Mouse (Mus musculus): ENCODE data around the gene Pcnx.

DNA sequence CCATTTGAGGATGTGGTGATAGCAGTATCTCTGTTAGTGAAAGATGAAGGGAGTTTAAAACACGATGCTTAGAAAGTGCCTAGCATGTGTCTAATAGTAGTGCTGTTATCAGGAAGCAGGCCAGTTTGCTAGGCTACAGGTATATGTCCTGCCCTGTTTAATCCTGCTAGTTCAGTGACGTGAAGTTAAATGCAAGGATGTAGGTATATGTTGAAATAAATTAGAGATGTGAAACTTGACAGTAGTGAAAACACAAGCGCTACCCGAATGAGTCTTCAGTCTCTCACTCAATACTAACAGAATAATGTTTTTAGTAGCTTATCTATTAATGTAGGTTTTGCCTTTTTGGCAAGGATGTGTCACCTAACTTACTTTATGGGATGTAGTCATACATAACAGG lies 62.0 kb downstream of the Pcnx start:
- TF ChIP-seq ZNF384 (IDR thresholded peaks at IDR 0.05; ENCODE audit: low read depth, low read length) (no peak), HCFC1 (IDR thresholded peaks at IDR 0.05; ENCODE audit: borderline replicate concordance, insufficient read depth, low read length) (no peak), ZC3H11A (IDR thresholded peaks at IDR 0.05; ENCODE audit: borderline replicate concordance, low read depth, low read length) (no peak), MAFK (IDR thresholded peaks at IDR 0.05; ENCODE audit: insufficient read depth, low read depth, low read length) (no peak), CHD2 (IDR thresholded peaks at IDR 0.05; ENCODE audit: low read depth, low read length) (no peak)
